Mouse (Mus musculus) lung, postnatal 36 days (tissue): Measurements from ENCODE around the gene Hmgn2.

Source experiments
- DNase-seq: peaks from one replicate; pipeline ENCODE4 v3.0.0; 2022; ENCODE audit warnings: mixed read lengths

Gene Hmgn2

DNA sequence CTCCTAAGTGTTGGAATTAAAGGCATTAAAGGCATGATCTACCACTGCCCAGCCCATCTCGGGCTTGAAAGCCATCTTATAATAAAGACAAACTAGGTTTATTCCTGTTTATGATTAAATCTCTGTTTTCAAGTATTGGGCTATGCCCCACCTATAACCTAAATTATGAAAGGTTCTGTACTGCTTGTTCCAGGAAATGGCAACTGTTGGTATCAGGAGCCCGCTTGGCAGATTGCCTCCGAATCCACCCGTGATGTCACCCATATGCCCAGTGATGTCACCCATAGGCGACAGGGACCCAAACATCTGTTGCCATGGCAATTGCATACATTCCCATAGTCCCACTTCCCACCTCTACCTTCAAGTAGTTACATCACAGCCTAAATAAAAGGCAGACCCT, 44.7 kb downstream of the Hmgn2 start:
- DNase-seq = peak; percentile 59

DNA sequence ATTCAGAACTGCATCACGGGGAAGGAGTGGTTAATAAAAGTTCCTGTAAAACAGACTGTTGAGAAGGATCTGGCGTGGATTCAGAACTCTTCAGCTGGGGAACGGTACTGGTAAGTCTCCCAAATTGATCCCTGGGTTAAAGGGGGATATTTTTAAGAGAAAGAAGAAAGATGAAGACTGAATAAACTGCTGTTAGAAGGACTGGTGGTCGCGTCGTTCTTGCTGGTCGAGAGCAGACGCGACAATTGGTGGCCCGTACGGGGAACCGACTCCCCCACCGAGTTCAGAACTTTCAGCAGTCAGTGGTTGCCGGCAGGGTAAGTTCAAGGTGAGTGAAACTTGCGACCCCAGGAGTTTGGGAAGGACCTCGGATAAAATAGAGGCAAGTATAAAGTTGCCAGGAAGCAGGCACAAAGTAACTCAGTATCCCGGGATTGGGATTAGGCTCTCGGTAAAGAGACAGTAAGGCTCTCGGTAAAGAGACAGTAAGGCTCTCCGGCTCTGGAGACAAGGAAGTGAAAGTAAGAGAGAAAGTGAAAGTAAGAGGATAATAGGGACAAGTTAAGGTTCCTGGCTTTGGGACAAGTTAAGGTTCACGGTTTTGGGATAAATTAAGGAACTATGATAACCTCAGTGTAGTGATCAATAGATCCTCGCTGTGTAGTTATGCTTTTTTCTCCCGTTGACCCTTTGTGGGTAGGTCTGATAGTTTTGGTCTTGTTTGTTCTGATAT, 50.2 kb downstream of the Hmgn2 start:
- peak; percentile 72 for DNase-seq
